Mouse (Mus musculus): ENCODE results near the gene Olfr292.

Gene Olfr292

GRCm38 (mm10) chr7:86688030-86688429 lies at the start of gene Olfr292:
Gene Olfr292 (plus strand): TSS chr7:86688330.
- no peak for DNase-seq

- no peak for DNase-seq
Observed at GRCm38 (mm10) chr7:86648761-86649160, 39.4 kb upstream of the Olfr292 start, which contains the start of gene Olfr293. Gene Olfr293 (plus strand): TSS chr7:86649061.

GRCm38 (mm10) chr7:86725013-86725412 lies 36.9 kb downstream of the Olfr292 start:
- DNase-seq = no peak
